Mouse (Mus musculus): ENCODE measurements around the gene Nrg3. TPM values are rescaled to one million over a fixed set of nuclear protein-coding genes. Genes with fewer than 3 reads are reported as not detected.
A peak's percentile ranks its signal among the peaks of the same experiment; 100 is the strongest.

Nrg3 gene
- polyA plus RNA-seq, 1 experiment from 2014 or later = 11.4 TPM

DNA sequence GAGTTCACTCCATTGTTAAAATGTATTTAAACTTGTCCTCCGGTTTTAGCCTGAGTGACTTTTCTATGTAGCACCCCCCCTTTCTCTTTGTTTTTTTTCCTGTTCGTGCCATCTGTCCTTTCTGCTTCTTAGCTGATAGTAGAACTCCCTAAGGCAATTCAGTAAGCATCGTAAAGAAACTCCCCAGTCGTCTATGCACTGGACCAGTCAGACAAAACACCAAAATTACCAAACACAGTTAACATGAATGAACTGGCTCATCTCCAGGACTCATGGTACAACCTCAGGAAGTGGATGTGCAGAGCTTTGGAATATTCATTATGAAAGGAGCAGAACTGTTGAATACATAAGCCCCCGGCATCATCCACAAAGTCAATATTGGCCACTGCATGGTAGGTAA lies 429.5 kb downstream of the Nrg3 start:
- 48% methylated on average over 5 of the region's 5 CpGs for WGBS

DNA sequence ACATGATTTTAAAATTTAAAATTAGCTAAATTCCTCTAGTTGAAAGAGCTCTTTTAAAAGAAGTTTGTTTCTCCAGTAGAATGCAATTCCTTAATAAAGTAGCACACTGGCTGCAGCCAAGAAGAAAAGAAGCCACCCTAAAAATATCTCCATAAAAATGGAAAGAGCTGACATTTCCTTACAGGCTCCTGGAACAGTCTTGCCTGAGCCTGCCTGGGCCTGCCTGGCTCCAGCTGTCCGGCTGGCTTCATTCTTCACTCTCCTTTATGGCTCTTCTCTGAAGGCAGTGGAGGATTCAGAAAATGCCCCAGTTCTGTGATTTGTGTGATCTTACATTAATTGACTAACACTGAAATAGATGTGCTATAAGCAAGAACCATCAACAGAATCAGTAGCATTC lies 433.8 kb downstream of the Nrg3 start:
- ATAC-seq (replicated peaks) = no peak
- Histone ChIP-seq H3K27ac (replicated peaks) (no peak overlapping the region), H3K9me3 (no peaks in the 10 kb centered on the region), H3K4me3 (no peak overlapping the region), H3K9ac (replicated peaks) (no peak overlapping the region), H3K27me3 (no peaks in the 10 kb centered on the region), H3K36me3 (no peaks in the 10 kb centered on the region), H3K4me1 (peaks cover 8% of the 10 kb centered on the region; the same call in 1 of the 2 replicates), H3K4me2 (replicated peaks) (no peak overlapping the region)
- WGBS = 60% methylated on average over 1 of the region's 1 CpGs

More for the DNA sequence above, 429.5 kb downstream of the Nrg3 start:
- H3K36me3 ChIP-seq = no peaks in the 10 kb centered on the region
- H3K27me3 ChIP-seq = no peaks in the 10 kb centered on the region
- ATAC-seq (replicated peaks) = peak; percentile 65
- H3K4me1 ChIP-seq = peaks cover 13% of the 10 kb centered on the region; the same call in 1 of the 2 replicates
- H3K4me3 ChIP-seq = no peak overlapping the region
- H3K27ac ChIP-seq (replicated peaks) = peak overlapping the region; percentile 55
- no peak overlapping the region for H3K4me2 ChIP-seq (replicated peaks)
- no peak overlapping the region for H3K9ac ChIP-seq (replicated peaks)
- no peaks in the 10 kb centered on the region for H3K9me3 ChIP-seq

DNA sequence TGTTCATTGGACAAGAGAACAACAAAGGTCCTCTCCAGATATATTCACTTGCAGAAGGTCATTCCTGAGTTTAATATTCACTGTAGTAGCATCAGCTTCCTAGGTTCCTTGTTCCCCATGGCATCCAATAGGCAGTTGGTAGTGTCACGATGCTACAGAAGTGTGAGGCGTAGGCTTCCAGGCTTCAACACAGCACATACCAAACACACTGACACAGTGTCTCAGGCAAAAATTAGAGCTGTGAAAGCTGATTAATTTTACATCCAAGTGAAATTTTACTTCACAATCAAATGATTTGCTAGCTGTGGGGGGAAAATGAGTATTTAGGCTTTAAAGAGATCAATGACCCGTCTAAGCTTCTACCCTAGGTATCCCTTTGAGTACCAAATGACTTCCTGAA lies 438.4 kb downstream of the Nrg3 start:
- no peaks in the 10 kb centered on the region for H3K4me1 ChIP-seq
- no peak overlapping the region for H3K9ac ChIP-seq (replicated peaks)
- H3K4me3 ChIP-seq = no peak overlapping the region
- H3K9me3 ChIP-seq = no peaks in the 10 kb centered on the region
- no peak overlapping the region for H3K27ac ChIP-seq (replicated peaks)
- no peaks in the 10 kb centered on the region for H3K27me3 ChIP-seq
- H3K4me2 ChIP-seq (replicated peaks) = no peak overlapping the region
- no peaks in the 10 kb centered on the region for H3K36me3 ChIP-seq
- 79% methylated on average over 3 of the region's 3 CpGs for WGBS
- no peak for ATAC-seq (replicated peaks)

DNA sequence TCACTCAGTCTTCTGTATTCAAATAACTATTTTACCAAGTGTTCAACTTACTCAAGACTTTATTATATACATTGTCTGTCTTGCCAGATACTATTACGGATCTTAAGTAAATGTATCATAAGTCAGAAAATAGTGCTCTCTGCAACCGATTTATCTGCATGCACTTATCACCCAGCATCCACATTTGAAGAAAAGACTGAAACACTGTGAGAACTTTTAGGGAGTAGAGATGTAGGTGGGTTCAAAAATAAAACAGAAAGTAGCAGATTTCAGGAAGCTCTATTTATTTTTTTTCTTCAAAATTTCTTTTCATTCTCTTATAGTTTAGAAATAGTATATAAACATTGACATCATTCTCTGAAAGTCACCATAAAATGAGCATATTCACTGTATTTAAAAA lies 449.8 kb downstream of the Nrg3 start:
- H3K27ac ChIP-seq (replicated peaks) = no peak overlapping the region
- H3K4me1 ChIP-seq = no peaks in the 10 kb centered on the region
- no peak overlapping the region for H3K4me2 ChIP-seq (replicated peaks)
- H3K4me3 ChIP-seq = no peak overlapping the region
- no peak overlapping the region for H3K9ac ChIP-seq (replicated peaks)
- 95% methylated on average over 2 of the region's 2 CpGs for WGBS
- H3K9me3 ChIP-seq = no peaks in the 10 kb centered on the region
- no peak for ATAC-seq (replicated peaks)
- no peaks in the 10 kb centered on the region for H3K27me3 ChIP-seq
- no peaks in the 10 kb centered on the region for H3K36me3 ChIP-seq

DNA sequence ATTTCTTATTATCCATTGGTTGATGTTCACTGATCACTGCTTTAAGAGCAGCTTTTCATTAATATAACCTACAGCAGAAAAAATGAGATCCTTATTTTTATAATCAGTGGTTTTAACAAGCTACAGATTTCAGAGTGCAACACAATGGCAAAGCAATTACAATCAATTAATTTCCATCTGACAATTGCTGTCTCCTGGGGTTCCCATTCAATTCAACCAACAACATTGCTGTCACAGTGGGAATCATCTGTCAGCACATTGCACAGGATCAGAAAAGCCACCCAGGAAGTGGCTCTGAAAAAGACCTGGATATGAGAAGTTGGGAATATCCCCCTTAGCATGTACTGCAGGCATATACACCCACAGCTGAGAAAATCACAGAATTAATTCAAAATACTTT lies 458.8 kb downstream of the Nrg3 start:
- Histone ChIP-seq H3K4me1 (no peaks in the 10 kb centered on the region), H3K27me3 (no peaks in the 10 kb centered on the region), H3K4me3 (no peak overlapping the region), H3K36me3 (no peaks in the 10 kb centered on the region), H3K9ac (replicated peaks) (no peak overlapping the region), H3K27ac (replicated peaks) (no peak overlapping the region), H3K4me2 (replicated peaks) (no peak overlapping the region), H3K9me3 (no peaks in the 10 kb centered on the region)
- no peak for ATAC-seq (replicated peaks)

DNA sequence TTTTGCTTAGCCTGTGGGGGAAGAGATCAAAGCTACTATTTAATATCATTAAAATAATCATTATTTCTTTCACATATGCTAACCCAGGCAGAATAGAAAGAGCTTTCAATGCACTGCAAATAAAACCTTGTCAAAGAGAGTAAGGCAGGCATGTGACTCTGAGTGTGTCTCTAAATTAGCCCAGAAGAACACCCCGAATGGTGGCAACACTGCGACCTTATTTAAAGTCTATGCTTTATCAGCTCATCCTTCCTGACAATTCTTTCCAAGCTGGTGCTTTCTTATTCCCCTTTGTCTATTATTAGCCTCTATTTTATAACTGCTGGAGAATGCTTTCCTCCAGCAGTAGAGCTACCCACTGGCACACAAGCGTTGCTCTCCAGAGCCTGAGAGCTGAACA lies 475.0 kb downstream of the Nrg3 start:
- no peak overlapping the region for H3K4me3 ChIP-seq
- H3K36me3 ChIP-seq = no peaks in the 10 kb centered on the region
- WGBS = 56% methylated on average over 3 of the region's 3 CpGs
- H3K27ac ChIP-seq (replicated peaks) = no peak overlapping the region
- no peaks in the 10 kb centered on the region for H3K4me1 ChIP-seq
- no peak overlapping the region for H3K4me2 ChIP-seq (replicated peaks)
- no peak for ATAC-seq (replicated peaks)
- no peak overlapping the region for H3K9ac ChIP-seq (replicated peaks)
- H3K9me3 ChIP-seq = no peaks in the 10 kb centered on the region
- H3K27me3 ChIP-seq = no peaks in the 10 kb centered on the region

DNA sequence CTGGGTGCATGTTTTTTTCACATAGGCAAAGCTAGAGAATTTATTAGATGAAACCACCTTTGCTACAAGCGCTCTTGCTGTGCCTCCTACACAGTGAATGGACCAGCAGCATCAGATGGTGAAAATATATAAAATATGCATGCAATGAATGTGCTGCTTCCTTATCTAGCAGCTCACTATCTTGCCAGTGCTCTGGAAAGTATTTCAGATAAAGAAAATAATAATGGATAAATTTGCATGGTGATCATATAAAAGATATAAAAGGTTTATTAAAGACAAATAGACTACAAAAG lies 480.4 kb downstream of the Nrg3 start:
- Histone ChIP-seq H3K4me2 (replicated peaks) (no peak overlapping the region), H3K27me3 (no peaks in the 10 kb centered on the region), H3K27ac (replicated peaks) (peak overlapping the region; percentile 57), H3K9ac (replicated peaks) (no peak overlapping the region), H3K9me3 (no peaks in the 10 kb centered on the region), H3K36me3 (no peaks in the 10 kb centered on the region), H3K4me3 (no peak overlapping the region), H3K4me1 (peaks cover 7% of the 10 kb centered on the region)
- peak; percentile 53; the same call in 1 of the 2 replicates for ATAC-seq (replicated peaks)
- 60% methylated on average over 1 of the region's 1 CpGs for WGBS

DNA sequence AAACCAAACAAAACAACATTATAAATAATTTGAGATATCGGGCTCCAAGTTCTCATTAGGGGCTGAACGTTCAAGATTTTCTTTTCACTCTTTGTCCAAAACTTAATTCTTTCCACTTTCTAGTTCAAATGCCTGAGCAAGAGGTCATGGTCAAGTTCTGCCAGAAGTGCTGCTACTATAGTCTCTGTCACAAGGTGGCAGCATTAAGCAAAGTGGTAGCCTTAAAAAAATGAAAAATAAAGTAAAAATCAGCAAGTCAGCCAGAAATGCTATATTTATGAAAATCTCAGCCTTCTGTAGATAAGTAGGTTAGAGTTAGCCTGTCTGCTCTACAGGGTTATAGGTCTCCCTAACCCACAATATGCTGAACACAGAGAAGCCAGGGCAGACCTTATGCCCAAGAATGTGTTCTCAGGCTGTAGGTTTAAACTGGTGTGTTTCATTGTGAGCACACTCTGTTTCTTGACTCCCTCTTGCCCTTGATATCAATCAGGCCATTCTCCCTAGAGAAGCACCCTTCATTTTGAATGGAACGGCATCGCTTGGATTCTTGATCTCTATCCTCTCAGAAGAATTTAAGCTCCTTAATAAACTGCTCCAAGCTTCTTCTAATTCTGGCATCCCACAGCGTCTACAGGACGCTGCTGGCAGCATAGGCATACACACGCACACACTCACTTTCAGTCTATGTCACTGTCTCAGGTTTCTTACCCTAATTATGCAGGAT lies 480.9 kb downstream of the Nrg3 start:
- Histone ChIP-seq H3K27ac (replicated peaks) (peak overlapping the region; percentile 57), H3K4me2 (replicated peaks) (no peak overlapping the region), H3K4me1 (peaks cover 7% of the 10 kb centered on the region), H3K27me3 (no peaks in the 10 kb centered on the region), H3K4me3 (no peak overlapping the region), H3K36me3 (no peaks in the 10 kb centered on the region), H3K9me3 (no peaks in the 10 kb centered on the region), H3K9ac (replicated peaks) (no peak overlapping the region)
- 46% methylated on average over 7 of the region's 7 CpGs for WGBS
- peak; percentile 71 for ATAC-seq (replicated peaks)

DNA sequence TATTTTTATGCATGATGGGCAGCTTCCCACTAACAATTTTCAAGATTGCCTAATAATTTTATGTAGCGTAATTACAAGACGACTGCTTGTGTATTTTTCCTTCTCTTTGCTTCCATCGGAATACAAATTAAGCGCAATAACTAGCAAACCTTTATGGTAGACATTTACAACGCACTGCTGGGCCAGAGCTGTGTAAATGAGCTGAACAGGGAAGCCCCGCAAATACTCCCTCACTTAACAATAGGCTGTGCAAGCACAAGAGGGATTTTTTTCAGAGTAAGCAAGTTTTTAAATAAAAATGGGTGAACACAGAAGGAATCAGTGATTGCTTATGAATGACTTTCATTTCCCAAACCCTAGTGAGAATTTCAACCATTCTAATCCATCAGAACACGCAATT lies 513.5 kb downstream of the Nrg3 start:
- H3K27ac ChIP-seq (replicated peaks) = no peak overlapping the region
- WGBS = 56% methylated on average over 7 of the region's 7 CpGs
- 0 out of 2 replicates have a peak, but pooled peaks have one; percentile 43 for ATAC-seq (replicated peaks)

DNA sequence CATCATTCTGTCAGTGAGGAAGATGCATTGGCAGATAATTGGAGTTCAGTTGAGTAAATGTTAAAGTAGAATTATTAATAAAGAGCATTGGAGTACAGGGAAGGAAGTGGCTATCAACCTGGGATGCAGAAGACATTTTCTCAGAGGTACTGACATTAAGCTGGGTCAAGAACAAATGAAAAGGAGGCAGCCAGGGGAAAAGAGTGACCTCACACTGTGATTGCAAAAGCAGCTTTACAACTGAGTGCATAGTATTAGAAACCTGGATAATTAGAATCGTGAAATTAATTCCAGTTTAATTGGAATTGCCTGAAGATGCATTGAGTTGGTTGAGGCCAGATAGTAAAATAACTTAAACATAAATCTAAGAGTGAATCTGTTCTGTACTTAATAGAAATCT lies 535.4 kb downstream of the Nrg3 start:
- no peaks in the 10 kb centered on the region for H3K9me3 ChIP-seq
- H3K4me3 ChIP-seq = no peak overlapping the region
- 0 out of 2 replicates have a peak, but pooled peaks have one; percentile 36 for ATAC-seq (replicated peaks)
- H3K27ac ChIP-seq (replicated peaks) = no peak overlapping the region
- no peaks in the 10 kb centered on the region for H3K36me3 ChIP-seq
- H3K27me3 ChIP-seq = no peaks in the 10 kb centered on the region
- H3K9ac ChIP-seq (replicated peaks) = no peak overlapping the region
- H3K4me2 ChIP-seq (replicated peaks) = no peak overlapping the region
- 0 out of 2 replicates have a peak, but pooled peaks cover 5% of the 10 kb centered on the region for H3K4me1 ChIP-seq
- 17% methylated on average over 1 of the region's 1 CpGs for WGBS

More for the DNA sequence above, 513.5 kb downstream of the Nrg3 start:
- Histone ChIP-seq H3K36me3 (no peaks in the 10 kb centered on the region), H3K27me3 (no peaks in the 10 kb centered on the region), H3K4me2 (replicated peaks) (no peak overlapping the region), H3K4me1 (no peaks in the 10 kb centered on the region), H3K9me3 (no peaks in the 10 kb centered on the region), H3K4me3 (no peak overlapping the region), H3K9ac (replicated peaks) (no peak overlapping the region)

DNA sequence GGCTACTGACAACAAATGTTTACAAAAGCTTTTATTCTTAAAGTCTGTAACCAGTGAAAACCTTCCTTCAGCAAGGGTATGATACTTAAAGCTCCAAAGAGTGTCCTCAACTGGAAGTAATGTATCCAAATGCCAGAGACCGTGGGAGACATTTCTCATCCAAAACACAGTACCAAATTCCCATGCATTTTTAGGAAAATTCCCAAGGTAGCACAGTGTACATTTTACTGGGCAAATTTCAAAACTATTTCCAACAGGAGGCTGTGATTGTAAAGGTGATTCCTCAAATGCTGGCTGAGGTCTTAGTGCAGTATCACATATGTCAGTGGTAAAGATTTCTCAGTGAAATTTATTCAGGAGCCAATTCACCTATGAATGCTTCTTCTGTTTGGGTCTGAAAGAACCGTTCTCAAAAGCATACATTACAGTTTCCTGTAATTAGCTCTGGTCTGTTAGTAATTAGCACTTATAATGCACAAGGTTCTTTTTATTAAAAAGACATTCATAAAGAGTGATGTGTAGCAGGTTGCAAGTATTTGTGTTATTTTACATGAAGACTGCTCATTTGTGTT lies 536.3 kb downstream of the Nrg3 start:
- Histone ChIP-seq H3K4me2 (replicated peaks) (no peak overlapping the region), H3K27ac (replicated peaks) (no peak overlapping the region), H3K9me3 (no peaks in the 10 kb centered on the region), H3K4me1 (0 out of 2 replicates have a peak, but pooled peaks cover 5% of the 10 kb centered on the region), H3K36me3 (no peaks in the 10 kb centered on the region), H3K9ac (replicated peaks) (no peak overlapping the region), H3K4me3 (no peak overlapping the region), H3K27me3 (no peaks in the 10 kb centered on the region)
- ATAC-seq (replicated peaks) = peak; percentile 74
- WGBS = 6% methylated on average over 2 of the region's 2 CpGs

DNA sequence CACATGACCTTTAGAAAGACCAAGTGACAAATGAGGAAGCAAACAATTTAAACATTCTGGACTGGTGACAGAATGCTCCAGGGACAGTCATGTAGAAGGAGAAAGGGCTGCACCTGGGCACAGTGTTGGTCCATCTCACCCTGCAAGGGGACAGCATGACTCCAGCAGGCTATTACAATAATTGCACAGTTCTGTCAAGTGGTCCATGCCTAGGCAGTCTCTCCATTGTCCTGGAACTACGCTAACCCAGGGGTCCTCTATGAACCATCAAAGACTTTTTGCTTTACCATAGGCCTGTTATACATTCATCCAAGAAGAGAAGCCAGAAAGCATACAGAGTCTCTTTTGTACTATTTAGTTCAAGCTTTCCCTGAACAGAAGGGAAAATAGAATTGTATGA lies 549.2 kb downstream of the Nrg3 start:
- Histone ChIP-seq H3K27ac (replicated peaks) (no peak overlapping the region), H3K36me3 (no peaks in the 10 kb centered on the region), H3K27me3 (no peaks in the 10 kb centered on the region), H3K9me3 (no peaks in the 10 kb centered on the region), H3K9ac (replicated peaks) (no peak overlapping the region), H3K4me3 (no peak overlapping the region), H3K4me1 (no peaks in the 10 kb centered on the region), H3K4me2 (replicated peaks) (no peak overlapping the region)
- ATAC-seq (replicated peaks) = 0 out of 2 replicates have a peak, but pooled peaks have one; percentile 58
- WGBS = 29% methylated on average over 1 of the region's 1 CpGs

DNA sequence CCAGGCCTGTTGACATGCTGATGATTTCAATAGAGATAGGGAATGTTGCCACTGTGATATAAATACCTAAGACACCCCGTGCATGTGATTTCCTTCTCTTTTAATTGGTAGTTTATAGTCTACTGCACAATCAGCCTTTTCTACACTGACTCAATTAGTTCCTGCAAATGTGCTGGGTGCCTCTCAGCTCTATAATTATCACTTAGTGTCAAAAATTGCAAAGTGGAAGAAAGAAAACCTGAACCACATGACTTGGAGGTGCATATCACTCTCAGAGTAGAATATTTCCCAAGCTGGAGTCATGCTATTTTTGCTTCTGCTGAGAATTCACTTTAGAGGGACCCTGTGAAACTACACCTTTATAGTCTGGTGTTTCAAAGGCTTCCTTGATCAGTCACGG lies 552.1 kb downstream of the Nrg3 start:
- no peaks in the 10 kb centered on the region for H3K36me3 ChIP-seq
- H3K9ac ChIP-seq (replicated peaks) = no peak overlapping the region
- no peak overlapping the region for H3K4me3 ChIP-seq
- H3K9me3 ChIP-seq = no peaks in the 10 kb centered on the region
- H3K4me1 ChIP-seq = no peaks in the 10 kb centered on the region
- WGBS = 54% methylated on average over 2 of the region's 2 CpGs
- peak; percentile 61; the same call in 1 of the 2 replicates for ATAC-seq (replicated peaks)
- no peak overlapping the region for H3K4me2 ChIP-seq (replicated peaks)
- 0 out of 2 replicates have a peak overlapping the region, but pooled peaks have one; percentile 20 for H3K27ac ChIP-seq (replicated peaks)
- H3K27me3 ChIP-seq = no peaks in the 10 kb centered on the region

Measured in forebrain, embryonic 15.5 days (tissue).